Mouse (Mus musculus): ENCODE measurements around the gene Fahd1. TPM values are rescaled to one million over a fixed set of nuclear protein-coding genes. Genes with fewer than 3 reads are reported as not detected.
A peak's percentile ranks its signal among the peaks of the same experiment; 100 is the strongest.

The Fahd1 gene
- polyA plus RNA-seq, 1 experiment = 108 TPM

- no peak overlapping the region for H3K27ac ChIP-seq (ENCODE audit: insufficient read depth, low read depth, low read length)
- no peak overlapping the region for H3K4me3 ChIP-seq (ENCODE audit: low read depth, low read length)
- peaks cover 27% of the 10 kb centered on the region for H3K36me3 ChIP-seq (ENCODE audit: control insufficient read depth, insufficient read depth, low read length)
- H3K4me1 ChIP-seq (ENCODE audit: control insufficient read depth, insufficient read depth, insufficient read length, low read length) = peaks cover 10% of the 10 kb centered on the region
- H3K27me3 ChIP-seq (ENCODE audit: control insufficient read depth, insufficient read depth, low read length) = no peaks in the 10 kb centered on the region
- no peak for TF ChIP-seq CTCF (IDR thresholded peaks at IDR 0.05; ENCODE audit: extremely low read depth, insufficient read length, insufficient replicate concordance, low read depth, low read length)
- no peak for TF ChIP-seq POLR2A (IDR thresholded peaks at IDR 0.05; ENCODE audit: low read depth, low read length)
- 82% methylated on average over 19 of the region's 19 CpGs for WGBS
Observed at GRCm38 (mm10) chr17:24890151-24891092, 40.3 kb upstream of the Fahd1 start.

GRCm38 (mm10) chr17:24888862-24889261 is 38.7 kb upstream of the Fahd1 start:
- Histone ChIP-seq H3K27ac (ENCODE audit: insufficient read depth, low read depth, low read length) (no peak overlapping the region), H3K4me3 (ENCODE audit: low read depth, low read length) (no peak overlapping the region), H3K4me1 (ENCODE audit: control insufficient read depth, insufficient read depth, insufficient read length, low read length) (peaks cover 13% of the 10 kb centered on the region), H3K27me3 (ENCODE audit: control insufficient read depth, insufficient read depth, low read length) (no peaks in the 10 kb centered on the region), H3K36me3 (ENCODE audit: control insufficient read depth, insufficient read depth, low read length) (peaks cover 34% of the 10 kb centered on the region)
- 75% methylated on average over 3 of the region's 3 CpGs for WGBS
- TF ChIP-seq CTCF (IDR thresholded peaks at IDR 0.05; ENCODE audit: extremely low read depth, insufficient read length, insufficient replicate concordance, low read depth, low read length) = no peak
- no peak for TF ChIP-seq POLR2A (IDR thresholded peaks at IDR 0.05; ENCODE audit: low read depth, low read length)

GRCm38 (mm10) chr17:24887291-24888080 is 37.3 kb upstream of the Fahd1 start:
- Histone ChIP-seq H3K27ac (ENCODE audit: insufficient read depth, low read depth, low read length) (no peak overlapping the region), H3K4me3 (ENCODE audit: low read depth, low read length) (peak overlapping the region; percentile 79), H3K36me3 (ENCODE audit: control insufficient read depth, insufficient read depth, low read length) (peaks cover 35% of the 10 kb centered on the region), H3K4me1 (ENCODE audit: control insufficient read depth, insufficient read depth, insufficient read length, low read length) (peaks cover 13% of the 10 kb centered on the region), H3K27me3 (ENCODE audit: control insufficient read depth, insufficient read depth, low read length) (no peaks in the 10 kb centered on the region)
- 52% methylated on average over 18 of the region's 18 CpGs for WGBS
- TF ChIP-seq POLR2A (IDR thresholded peaks at IDR 0.05; ENCODE audit: low read depth, low read length) (no peak), CTCF (IDR thresholded peaks at IDR 0.05; ENCODE audit: extremely low read depth, insufficient read length, insufficient replicate concordance, low read depth, low read length) (no peak)

GRCm38 (mm10) chr17:24886932-24887271 is 36.7 kb upstream of the Fahd1 start:
- peaks cover 30% of the 10 kb centered on the region for H3K36me3 ChIP-seq (ENCODE audit: control insufficient read depth, insufficient read depth, low read length)
- H3K4me3 ChIP-seq (ENCODE audit: low read depth, low read length) = peak overlapping the region; percentile 79
- peak overlapping the region; percentile 57 for H3K27ac ChIP-seq (ENCODE audit: insufficient read depth, low read depth, low read length)
- 0% methylated on average over 18 of the region's 18 CpGs for WGBS
- H3K4me1 ChIP-seq (ENCODE audit: control insufficient read depth, insufficient read depth, insufficient read length, low read length) = peaks cover 13% of the 10 kb centered on the region
- H3K27me3 ChIP-seq (ENCODE audit: control insufficient read depth, insufficient read depth, low read length) = no peaks in the 10 kb centered on the region
- TF ChIP-seq POLR2A (IDR thresholded peaks at IDR 0.05; ENCODE audit: low read depth, low read length) (no peak), CTCF (IDR thresholded peaks at IDR 0.05; ENCODE audit: extremely low read depth, insufficient read length, insufficient replicate concordance, low read depth, low read length) (no peak)

GRCm38 (mm10) chr17:24886134-24886931 is 36.2 kb upstream of the Fahd1 start, which contains the start of the genes Nubp2 and Spsb3:
Gene Nubp2 (minus strand): TSS chr17:24886349.
Gene Spsb3 (plus strand): TSS chr17:24886643.
- WGBS = under 1% methylated on average over 69 of the region's 69 CpGs
- peak within 1 kb of the TSS; percentile 57 for H3K27ac ChIP-seq (ENCODE audit: insufficient read depth, low read depth, low read length)
- peaks cover 13% of the 10 kb centered on the region for H3K4me1 ChIP-seq (ENCODE audit: control insufficient read depth, insufficient read depth, insufficient read length, low read length)
- peak within 1 kb of the TSS; percentile 90 for H3K4me3 ChIP-seq (ENCODE audit: low read depth, low read length)
- H3K36me3 ChIP-seq (ENCODE audit: control insufficient read depth, insufficient read depth, low read length) = peaks cover 29% of the 10 kb centered on the region
- no peaks in the 10 kb centered on the region for H3K27me3 ChIP-seq (ENCODE audit: control insufficient read depth, insufficient read depth, low read length)
- TF ChIP-seq CTCF (IDR thresholded peaks at IDR 0.05; ENCODE audit: extremely low read depth, insufficient read length, insufficient replicate concordance, low read depth, low read length) (no peak), POLR2A (IDR thresholded peaks at IDR 0.05; ENCODE audit: low read depth, low read length) (peak; percentile 62)

GRCm38 (mm10) chr17:24885356-24886133 is 35.4 kb upstream of the Fahd1 start:
- H3K4me1 ChIP-seq (ENCODE audit: control insufficient read depth, insufficient read depth, insufficient read length, low read length) = peaks cover 13% of the 10 kb centered on the region
- H3K36me3 ChIP-seq (ENCODE audit: control insufficient read depth, insufficient read depth, low read length) = peaks cover 21% of the 10 kb centered on the region
- no peaks in the 10 kb centered on the region for H3K27me3 ChIP-seq (ENCODE audit: control insufficient read depth, insufficient read depth, low read length)
- WGBS = 15% methylated on average over 22 of the region's 22 CpGs
- peak overlapping the region; percentile 90 for H3K4me3 ChIP-seq (ENCODE audit: low read depth, low read length)
- H3K27ac ChIP-seq (ENCODE audit: insufficient read depth, low read depth, low read length) = peak overlapping the region; percentile 9; the same call in 1 of the 2 replicates
- TF ChIP-seq CTCF (IDR thresholded peaks at IDR 0.05; ENCODE audit: extremely low read depth, insufficient read length, insufficient replicate concordance, low read depth, low read length) = no peak
- no peak for TF ChIP-seq POLR2A (IDR thresholded peaks at IDR 0.05; ENCODE audit: low read depth, low read length)

Data from small intestine, adult 2 months (tissue).